Mouse (Mus musculus) limb, embryonic 11.5 days (tissue): ENCODE measurements around the gene Hoxd3. TPM values are rescaled to one million over a fixed set of nuclear protein-coding genes. Genes with fewer than 3 reads are reported as not detected.
A peak's percentile ranks its signal among the peaks of the same experiment; 100 is the strongest.

Experiments
- ATAC-seq: fragments of 200-750 bp; cut with Nextera tagmentation; 2 replicates; pipeline ENCODE4 v1.8.0; 2017; ENCODE audit warnings: low read depth; ENCODE audit not compliant: insufficient number of reproducible peaks, low FRiP score, low TSS enrichment
- DNase-seq: peaks from one replicate; pipeline ENCODE4 v3.0.0-alpha.2; 2015; ENCODE audit warnings: low spot score
- H3K27ac ChIP-seq: fragments of 300-500 bp; sonication (generic); replicated peaks from 2 replicates; pipeline ENCODE4 v1.5.1; 2014; ENCODE audit warnings: low read depth, mild to moderate bottlenecking, low read length
- H3K27me3 ChIP-seq: fragments of 300-500 bp; sonication (generic); 2 replicates; pipeline ENCODE4 v1.6.1; 2014; ENCODE audit warnings: mild to moderate bottlenecking, low read length, mixed read lengths; ENCODE audit not compliant: control insufficient read depth, insufficient read depth
- H3K36me3 ChIP-seq: fragments of 300-500 bp; sonication (generic); 2 replicates; pipeline ENCODE4 v1.6.1; 2014; ENCODE audit warnings: mild to moderate bottlenecking, low read length, moderate library complexity, mixed read lengths; ENCODE audit not compliant: control insufficient read depth, insufficient read depth
- H3K4me1 ChIP-seq: fragments of 300-500 bp; sonication (generic); 2 replicates; pipeline ENCODE4 v1.6.1; 2014; ENCODE audit warnings: low read length, mixed read lengths; ENCODE audit not compliant: control insufficient read depth, insufficient read depth
- H3K4me2 ChIP-seq: fragments of 300-500 bp; sonication (generic); 2 replicates; pipeline ENCODE4 v1.6.1; 2014; ENCODE audit warnings: low read depth, mild to moderate bottlenecking, moderate library complexity; ENCODE audit not compliant: severe bottlenecking
- H3K4me3 ChIP-seq: fragments of 300-500 bp; sonication (generic); 2 replicates; pipeline ENCODE4 v1.5.1; 2014; ENCODE audit warnings: low read depth, low read length
- H3K9ac ChIP-seq: fragments of 300-500 bp; sonication (generic); 2 replicates; pipeline ENCODE4 v1.6.1; 2014; ENCODE audit warnings: mild to moderate bottlenecking, low read length
- H3K9me3 ChIP-seq: fragments of 300-500 bp; sonication (generic); 2 replicates; pipeline ENCODE4 v1.6.1; 2016; ENCODE audit warnings: low read length; ENCODE audit not compliant: control insufficient read depth
- WGBS: fragments of 180-500 bp; shearing (Covaris S2); extraction: QIAGEN DNeasy Blood & Tissue Kit; methylation state at CpG from one replicate; pipeline ENCODE4 v1.1.7; 2014; 5-methylcytosine and 5-hydroxymethylcytosine counted together
- polyA plus RNA-seq: library from polyadenylated mRNA; unstranded; fragments of >200 nt; fragmentation: Nextera tagmentation; extraction: Ambion mirVana; gene quantifications from 2 replicates; pipeline ENCODE4 v1.2.1, GENCODE M21; 2014

The Hoxd3 gene
- polyA plus RNA-seq, 1 experiment from 2014 or later: 1.2 TPM

GRCm38 (mm10) chr2:74731799-74732512 is 20.2 kb downstream of the Hoxd3 start:
- Histone ChIP-seq H3K27ac (no peak overlapping the region), H3K9me3 (no peaks in the 10 kb centered on the region), H3K27me3 (peaks cover 42% of the 10 kb centered on the region), H3K4me1 (peaks cover 62% of the 10 kb centered on the region), H3K9ac (no peak overlapping the region), H3K4me2 (no peak overlapping the region; the same call in 1 of the 2 replicates), H3K36me3 (no peaks in the 10 kb centered on the region), H3K4me3 (no peak overlapping the region)
- no peak for DNase-seq
- no peak for ATAC-seq
- WGBS: 9% methylated on average over 9 of the region's 9 CpGs

GRCm38 (mm10) chr2:74732513-74733316 is 21.0 kb downstream of the Hoxd3 start:
- Histone ChIP-seq H3K9ac (no peak overlapping the region), H3K27me3 (peaks cover 46% of the 10 kb centered on the region), H3K4me3 (peak overlapping the region; percentile 21), H3K9me3 (no peaks in the 10 kb centered on the region), H3K4me1 (peaks cover 58% of the 10 kb centered on the region), H3K36me3 (no peaks in the 10 kb centered on the region), H3K27ac (no peak overlapping the region), H3K4me2 (peak overlapping the region; percentile 60)
- no peak for ATAC-seq
- WGBS: under 1% methylated on average over 52 of the region's 52 CpGs
- DNase-seq: peak; percentile 61

DNA sequence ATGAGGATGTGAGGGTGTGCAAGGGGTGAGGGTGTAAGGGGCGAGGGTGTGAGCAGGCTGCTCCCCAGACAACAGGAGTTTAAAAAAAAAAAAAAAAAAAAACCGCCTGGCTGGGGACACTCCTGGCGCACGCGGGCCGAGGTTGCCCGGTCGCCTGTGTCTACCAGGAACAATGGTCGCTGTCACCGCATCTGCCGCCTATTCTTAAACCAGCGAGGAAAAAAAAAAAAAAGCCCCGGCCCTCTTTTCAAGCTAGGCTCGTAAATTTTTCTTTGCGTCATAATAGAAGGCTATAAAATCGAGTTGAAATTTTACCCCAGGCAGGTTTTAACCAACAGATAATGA is 21.6 kb downstream of the Hoxd3 start:
- peak overlapping the region; percentile 21; the same call in 1 of the 2 replicates for H3K4me3 ChIP-seq
- H3K4me1 ChIP-seq: peaks cover 58% of the 10 kb centered on the region
- peak overlapping the region; percentile 60 for H3K4me2 ChIP-seq
- no peaks in the 10 kb centered on the region for H3K9me3 ChIP-seq
- no peak overlapping the region for H3K9ac ChIP-seq
- DNase-seq (no peak), ATAC-seq (no peak)
- no peaks in the 10 kb centered on the region for H3K36me3 ChIP-seq
- peaks cover 51% of the 10 kb centered on the region for H3K27me3 ChIP-seq
- no peak overlapping the region for H3K27ac ChIP-seq
- WGBS: 0% methylated on average over 16 of the region's 16 CpGs

- H3K27me3 ChIP-seq: peaks cover 55% of the 10 kb centered on the region
- peaks cover 58% of the 10 kb centered on the region for H3K4me1 ChIP-seq
- no peak for ATAC-seq
- H3K4me3 ChIP-seq: no peak overlapping the region
- no peak overlapping the region for H3K27ac ChIP-seq
- peak overlapping the region; percentile 60 for H3K4me2 ChIP-seq
- no peaks in the 10 kb centered on the region for H3K36me3 ChIP-seq
- 3% methylated on average over 6 of the region's 6 CpGs for WGBS
- H3K9me3 ChIP-seq: no peaks in the 10 kb centered on the region
- no peak for DNase-seq
- H3K9ac ChIP-seq: no peak overlapping the region
These were observed 22.0 kb downstream of the Hoxd3 start for GRCm38 (mm10) chr2:74733765-74734164.

DNA sequence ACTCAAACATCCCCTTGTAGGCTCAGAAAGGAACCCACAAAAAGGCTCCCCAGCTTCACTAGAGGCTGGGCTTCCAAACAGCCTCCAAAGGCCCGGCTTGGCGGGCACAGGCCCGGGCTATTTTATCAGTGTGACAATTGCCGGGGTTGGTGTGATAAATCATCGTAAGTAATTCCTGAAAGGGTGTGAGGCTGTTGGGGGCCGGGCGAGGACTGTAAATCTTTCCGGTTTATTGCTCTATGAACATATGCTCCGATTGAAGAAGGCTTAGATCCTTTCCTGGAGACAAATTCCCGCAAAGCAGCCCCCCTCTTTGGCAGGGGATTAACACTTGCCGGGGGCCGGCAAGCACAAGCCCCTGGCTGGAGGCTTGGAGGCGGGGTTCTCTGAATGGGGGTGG is 22.7 kb downstream of the Hoxd3 start:
- 3% methylated on average over 13 of the region's 13 CpGs for WGBS
- Histone ChIP-seq H3K9me3 (no peaks in the 10 kb centered on the region), H3K4me3 (no peak overlapping the region), H3K27me3 (peaks cover 61% of the 10 kb centered on the region), H3K27ac (no peak overlapping the region), H3K4me1 (peaks cover 62% of the 10 kb centered on the region), H3K4me2 (no peak overlapping the region; the same call in 1 of the 2 replicates), H3K36me3 (no peaks in the 10 kb centered on the region), H3K9ac (no peak overlapping the region)
- no peak for ATAC-seq
- peak; percentile 65 for DNase-seq

DNA sequence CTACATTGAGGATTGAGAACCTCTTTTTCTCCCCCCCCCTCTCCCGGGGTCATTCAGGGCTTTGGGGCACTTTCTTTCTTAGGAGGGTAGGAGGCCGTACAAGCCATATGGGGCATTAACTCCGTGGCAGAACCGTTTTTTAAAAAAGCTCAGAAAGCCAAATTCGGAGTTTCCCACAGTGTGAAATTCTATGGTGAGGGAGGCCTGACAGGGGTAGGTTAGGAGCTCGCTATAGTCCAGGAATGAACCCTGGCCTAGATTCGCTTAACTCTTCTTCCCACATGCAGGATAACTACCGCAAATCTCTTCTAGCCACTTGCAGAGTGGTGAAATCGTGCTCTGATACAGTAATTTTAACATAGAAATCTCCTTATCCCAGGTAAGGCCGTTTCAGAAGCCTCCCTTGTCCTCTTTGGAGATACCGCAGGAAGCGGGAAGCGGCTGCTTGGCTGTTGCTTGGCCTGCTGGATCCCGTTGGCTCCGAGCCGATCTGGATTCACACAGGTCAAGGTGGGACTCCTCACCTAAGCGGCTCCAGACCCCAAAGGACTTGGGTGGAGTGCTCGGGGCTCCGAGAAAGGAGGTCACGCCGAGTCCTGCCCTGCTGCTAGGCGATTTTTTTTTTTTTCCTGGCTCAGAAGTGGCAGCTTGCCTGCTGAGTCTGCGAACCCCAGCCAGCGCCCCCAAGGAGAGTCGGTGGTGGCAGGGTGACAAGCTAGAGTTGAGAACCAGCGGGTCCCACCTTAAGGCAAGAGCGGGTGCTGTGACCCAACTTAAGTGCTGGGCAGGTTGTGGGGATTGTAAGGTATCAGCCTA is 23.5 kb downstream of the Hoxd3 start:
- H3K4me1 ChIP-seq: peaks cover 69% of the 10 kb centered on the region
- 6% methylated on average over 27 of the region's 27 CpGs for WGBS
- H3K36me3 ChIP-seq: no peaks in the 10 kb centered on the region
- no peak overlapping the region for H3K27ac ChIP-seq
- peak overlapping the region; percentile 53 for H3K4me2 ChIP-seq
- no peak overlapping the region for H3K9ac ChIP-seq
- H3K27me3 ChIP-seq: peaks cover 68% of the 10 kb centered on the region
- H3K4me3 ChIP-seq: no peak overlapping the region
- no peak for ATAC-seq
- peak; percentile 65 for DNase-seq
- H3K9me3 ChIP-seq: no peaks in the 10 kb centered on the region

DNA sequence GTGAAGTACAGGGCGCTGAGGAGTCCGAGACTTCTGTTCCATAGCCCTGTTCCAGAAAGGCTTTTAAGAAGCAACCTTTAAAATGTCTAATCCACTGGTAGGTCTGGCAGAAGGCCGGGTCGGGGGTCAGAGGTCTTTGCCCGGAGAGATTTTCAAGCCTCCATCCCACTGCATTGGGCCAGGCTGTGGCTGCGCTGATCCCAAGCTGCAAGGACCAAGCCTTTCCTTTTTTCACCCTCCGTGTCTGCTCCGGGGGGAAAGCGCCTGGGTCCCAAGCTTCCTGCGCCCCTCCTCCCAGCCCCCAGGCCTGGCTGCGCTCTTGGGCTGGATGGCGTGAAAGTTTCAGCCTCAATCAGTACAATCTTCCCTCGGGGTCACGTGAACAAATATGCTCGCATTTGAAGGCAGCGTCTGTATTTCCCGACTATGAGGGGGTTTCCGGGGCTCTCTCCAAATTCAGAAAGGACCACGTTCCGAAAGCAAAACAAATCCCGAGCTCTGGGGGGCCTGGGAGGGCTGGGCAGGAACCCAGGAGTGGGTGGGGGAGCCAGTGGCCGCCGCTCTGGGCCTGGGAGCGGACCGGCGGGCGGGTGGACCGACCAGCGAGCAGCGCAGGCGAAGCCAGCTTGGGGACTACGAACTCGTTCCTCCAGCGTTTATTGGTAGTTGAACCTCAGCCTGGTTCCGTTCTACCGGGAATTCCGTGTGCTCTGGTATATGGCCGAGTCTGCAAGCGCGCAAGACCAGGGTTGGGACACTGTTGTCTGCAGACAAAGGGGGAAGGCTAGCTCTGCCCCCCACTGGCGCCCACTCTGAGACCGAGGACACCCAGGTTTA is 24.3 kb downstream of the Hoxd3 start:
- H3K4me3 ChIP-seq: peak overlapping the region; percentile 29

More for the DNA sequence above, 24.3 kb downstream of the Hoxd3 start:
- H3K36me3 ChIP-seq: no peaks in the 10 kb centered on the region
- H3K27me3 ChIP-seq: peaks cover 71% of the 10 kb centered on the region
- peak; percentile 65 for DNase-seq
- H3K27ac ChIP-seq: no peak overlapping the region
- no peaks in the 10 kb centered on the region for H3K9me3 ChIP-seq
- peak overlapping the region; percentile 34; the same call in 1 of the 2 replicates for H3K9ac ChIP-seq
- 3% methylated on average over 42 of the region's 42 CpGs for WGBS
- peak overlapping the region; percentile 53 for H3K4me2 ChIP-seq
- ATAC-seq: no peak
- peaks cover 74% of the 10 kb centered on the region for H3K4me1 ChIP-seq
